Mouse (Mus musculus) megakaryocyte-erythroid progenitor cell, adult 5-6 weeks (primary cell): Measurements from ENCODE around the gene Heatr9. TPM values are rescaled to one million over a fixed set of nuclear protein-coding genes. Genes with fewer than 3 reads are reported as not detected.

Experiments used
- total RNA-seq, 2 experiments: library from RNA; stranded (forward) in 1 of 2; stranded (reverse) in 1 of 2; fragments of 200-1000, 215-1000 nt in 1 of 2; fragments of >200 nt in 1 of 2; fragmentation: Nextera tagmentation in 1 of 2; gene quantifications; 2 replicates each; pipeline ENCODE4 v1.2.3; 2014 to 2017

Heatr9 gene
- total RNA-seq, 2 experiments from 2014 or later: not detected

Other genes with a start within 250 kb of the Heatr9 start
- gene Slfn14, start 235.4 kb downstream of the Heatr9 start, total RNA-seq (2014; fragmentation: Nextera tagmentation): not detected in 2 replicates
- 0.28 TPM in 1 of 2 replicates, not detected in the other for gene Slfn14, start 235.4 kb downstream of the Heatr9 start, total RNA-seq (2017)
- gene Ap2b1, start 223.2 kb downstream of the Heatr9 start, total RNA-seq (2014; fragmentation: Nextera tagmentation): 74.0 and 74.2 TPM in 2 replicates
- 61.2 and 65.4 TPM in 2 replicates for gene Ap2b1, start 223.2 kb downstream of the Heatr9 start, total RNA-seq (2017)
- gene Pex12, start 219.6 kb downstream of the Heatr9 start, total RNA-seq (2014; fragmentation: Nextera tagmentation): 7.6 and 10.1 TPM in 2 replicates
- gene Pex12, start 219.6 kb downstream of the Heatr9 start, total RNA-seq (2017): 9.5 and 9.6 TPM in 2 replicates
- not detected in 2 replicates for gene Rasl10b, start 113.0 kb downstream of the Heatr9 start, total RNA-seq (2014; fragmentation: Nextera tagmentation)
- gene Rasl10b, start 113.0 kb downstream of the Heatr9 start, total RNA-seq (2017): 0.19 TPM in 1 of 2 replicates, not detected in the other
- not detected in 2 replicates for gene Gas2l2, start 92.7 kb downstream of the Heatr9 start, total RNA-seq (2014; fragmentation: Nextera tagmentation)
- gene Gas2l2, start 92.7 kb downstream of the Heatr9 start, total RNA-seq (2017): not detected in 2 replicates
- 2.6 TPM in 1 of 2 replicates, not detected in the other for gene 1700020L24Rik, start 84.5 kb downstream of the Heatr9 start, total RNA-seq (2014; fragmentation: Nextera tagmentation)
- not detected in 2 replicates for gene 1700020L24Rik, start 84.5 kb downstream of the Heatr9 start, total RNA-seq (2017)
- 0.37 TPM in 1 of 2 replicates, not detected in the other for gene Mmp28, start 59.1 kb downstream of the Heatr9 start, total RNA-seq (2014; fragmentation: Nextera tagmentation)
- gene Mmp28, start 59.1 kb downstream of the Heatr9 start, total RNA-seq (2017): 0.19 and 0.42 TPM in 2 replicates
- 60.9 and 72.5 TPM in 2 replicates for gene Taf15, start 49.1 kb downstream of the Heatr9 start, total RNA-seq (2014; fragmentation: Nextera tagmentation)
- 24.0 and 32.8 TPM in 2 replicates for gene Taf15, start 49.1 kb downstream of the Heatr9 start, total RNA-seq (2017)
- gene Ccl5, start 8.3 kb upstream of the Heatr9 start, total RNA-seq (2014; fragmentation: Nextera tagmentation): 8.9 and 46.6 TPM in 2 replicates
- 5.6 and 32.4 TPM in 2 replicates for gene Ccl5, start 8.3 kb upstream of the Heatr9 start, total RNA-seq (2017)
- not detected in 2 replicates for gene Ccl9, start 56.5 kb upstream of the Heatr9 start, total RNA-seq (2014; fragmentation: Nextera tagmentation)
- 0.70 and 10.4 TPM in 2 replicates for gene Ccl9, start 56.5 kb upstream of the Heatr9 start, total RNA-seq (2017)
- not detected in 2 replicates for gene Ccl6, start 70.9 kb upstream of the Heatr9 start, total RNA-seq (2014; fragmentation: Nextera tagmentation)
- gene Ccl6, start 70.9 kb upstream of the Heatr9 start, total RNA-seq (2017): 0.84 and 4.1 TPM in 2 replicates
- gene Rpl9-ps1, start 123.4 kb upstream of the Heatr9 start, total RNA-seq (2014; fragmentation: Nextera tagmentation): not detected in 2 replicates
- not detected in 2 replicates for gene Rpl9-ps1, start 123.4 kb upstream of the Heatr9 start, total RNA-seq (2017)
- not detected in 2 replicates for gene Ccl3, start 127.2 kb upstream of the Heatr9 start, total RNA-seq (2014; fragmentation: Nextera tagmentation)
- 13.6 and 17.1 TPM in 2 replicates for gene Ccl3, start 127.2 kb upstream of the Heatr9 start, total RNA-seq (2017)
- 1.7 TPM in 1 of 2 replicates, not detected in the other for gene Ccl4, start 140.4 kb upstream of the Heatr9 start, total RNA-seq (2014; fragmentation: Nextera tagmentation)
- gene Ccl4, start 140.4 kb upstream of the Heatr9 start, total RNA-seq (2017): 10.9 and 16.2 TPM in 2 replicates
- gene Wfdc17, start 181.8 kb upstream of the Heatr9 start, total RNA-seq (2014; fragmentation: Nextera tagmentation): not detected in 2 replicates
- gene Wfdc17, start 181.8 kb upstream of the Heatr9 start, total RNA-seq (2017): not detected in 2 replicates
- not detected in 2 replicates for gene Wfdc18, start 186.8 kb upstream of the Heatr9 start, total RNA-seq (2014; fragmentation: Nextera tagmentation)
- not detected in 2 replicates for gene Wfdc18, start 186.8 kb upstream of the Heatr9 start, total RNA-seq (2017)
- gene Wfdc21, start 224.8 kb upstream of the Heatr9 start, total RNA-seq (2014; fragmentation: Nextera tagmentation): 30.6 TPM in 1 of 2 replicates, not detected in the other
- 2.1 TPM in 1 of 2 replicates, not detected in the other for gene Wfdc21, start 224.8 kb upstream of the Heatr9 start, total RNA-seq (2017)
- gene Heatr6, start 231.5 kb upstream of the Heatr9 start, total RNA-seq (2014; fragmentation: Nextera tagmentation): 21.9 and 38.9 TPM in 2 replicates
- 10.2 and 20.6 TPM in 2 replicates for gene Heatr6, start 231.5 kb upstream of the Heatr9 start, total RNA-seq (2017)